Mouse (Mus musculus): ENCODE data around the gene Rnf157.
"Not testable (repeated sequence)": the region's sequence is repeated elsewhere in the genome, so short reads cannot be mapped to it uniquely, and the experiment has no call there.

The Rnf157 gene

DNA sequence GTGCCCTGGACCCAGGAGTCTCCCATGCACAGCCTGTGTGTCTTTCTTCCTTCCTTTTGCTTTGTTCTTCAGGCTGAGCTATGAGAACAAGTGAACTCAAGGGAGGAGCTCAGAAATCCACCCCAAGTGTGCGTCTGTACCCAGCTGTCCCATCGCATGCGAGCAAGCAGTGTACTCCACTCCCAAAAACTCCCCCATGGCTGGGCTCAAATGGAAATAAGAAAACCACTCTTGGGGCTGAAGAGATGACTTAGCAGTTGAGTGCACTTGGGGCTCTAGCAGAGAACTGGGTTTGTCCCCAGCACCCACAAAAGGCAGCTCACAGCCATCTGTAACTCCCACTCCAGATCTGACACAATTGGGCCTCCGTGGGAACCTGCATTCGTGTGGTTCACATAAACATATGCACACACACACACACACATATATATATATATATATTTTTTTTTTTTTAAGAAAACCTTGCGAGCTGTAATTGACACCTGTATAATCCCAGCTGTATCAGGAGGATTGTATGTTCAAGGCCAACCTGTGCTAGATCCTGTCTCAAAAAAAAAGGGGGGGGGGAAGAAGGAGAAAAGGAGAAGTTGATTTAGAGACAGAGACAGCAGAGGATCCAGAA lies 6.1 kb upstream of the Rnf157 start:
- in situ Hi-C loops (cut with MseI, MboI), result no loop called here

GRCm38 (mm10) chr11:116418194-116418840 lies 5.5 kb upstream of the Rnf157 start:
- in situ Hi-C loops (cut with MseI, MboI), result no loop called here

DNA sequence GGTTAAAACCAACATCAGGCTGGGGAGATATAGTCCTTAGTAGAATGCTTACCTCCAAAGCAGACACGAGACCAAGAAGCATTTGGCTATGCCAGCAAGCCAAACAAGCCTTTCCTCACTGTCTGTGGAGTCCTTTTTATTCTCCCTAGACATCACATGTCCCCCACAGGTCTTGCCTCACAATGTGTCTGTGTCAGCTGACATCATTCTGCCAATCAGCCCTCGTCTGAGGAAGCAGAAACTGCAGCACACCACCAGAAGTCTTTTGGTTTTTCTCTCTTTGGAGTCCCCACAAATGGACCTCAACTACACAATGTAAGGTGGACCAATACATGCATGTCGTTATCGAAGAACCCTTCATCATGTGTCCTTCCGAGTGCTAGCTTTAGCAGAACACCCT lies 4.2 kb upstream of the Rnf157 start:
- in situ Hi-C loops (cut with MseI, MboI), result no loop called here

- in situ Hi-C loops (cut with MseI, MboI), result no loop called here
These were observed 3.5 kb upstream of the Rnf157 start for GRCm38 (mm10) chr11:116416196-116416943.

- in situ Hi-C loops (cut with MseI, MboI), result no loop called here
These were observed 795 bp upstream of the Rnf157 start for GRCm38 (mm10) chr11:116413631-116414022.

DNA sequence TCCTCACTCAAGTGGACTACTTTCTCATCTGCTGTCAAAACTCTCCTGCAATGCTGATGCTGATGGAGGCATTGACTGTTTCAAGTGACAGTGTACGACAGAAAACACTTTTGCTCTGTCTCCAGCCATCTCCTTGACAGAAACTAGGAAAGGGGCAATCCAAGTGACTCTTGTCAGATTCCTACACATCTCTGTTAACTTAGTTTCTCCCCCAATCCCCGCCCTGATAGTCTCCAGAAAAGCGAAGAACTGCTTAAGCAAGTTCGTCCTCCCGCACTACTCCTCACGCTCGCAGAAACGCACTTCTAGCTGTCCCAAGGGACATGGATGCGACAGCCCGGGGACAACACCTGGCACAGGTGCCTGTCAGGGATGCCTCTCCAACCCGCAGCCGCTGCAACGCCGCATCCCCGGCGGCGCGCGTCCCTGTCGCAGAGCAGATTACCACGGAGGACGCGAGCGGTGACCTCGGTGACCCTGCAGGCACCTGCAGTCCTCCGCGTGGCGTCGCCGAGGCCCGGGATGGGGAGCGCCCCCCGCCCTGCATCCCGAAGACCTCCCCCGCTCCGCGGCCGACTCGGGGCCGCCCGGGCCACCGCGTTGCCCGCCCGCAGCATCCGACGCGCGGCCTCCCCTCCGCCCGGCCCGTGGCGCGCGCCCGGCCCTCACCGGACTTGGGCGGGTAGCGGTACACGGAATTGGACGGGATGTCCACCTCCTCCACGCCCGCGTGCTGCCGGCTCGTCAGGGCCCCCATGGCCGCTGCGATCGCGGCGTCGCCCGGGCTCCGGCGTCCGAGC lies 604 bp downstream of the Rnf157 start:
- in situ Hi-C loops (cut with MseI, MboI), result no loop called here

- in situ Hi-C loops (cut with MseI, MboI), result no loop called here
These were observed 1.2 kb downstream of the Rnf157 start for GRCm38 (mm10) chr11:116411582-116411981.

- in situ Hi-C loops (cut with MseI, MboI), result not testable (repeated sequence)
These were observed 2.4 kb downstream of the Rnf157 start for GRCm38 (mm10) chr11:116410415-116410814.

GRCm38 (mm10) chr11:116409008-116409407 lies 3.8 kb downstream of the Rnf157 start:
- in situ Hi-C loops (cut with MseI, MboI), result no loop called here

- in situ Hi-C loops (cut with MseI, MboI), result no loop called here
These were observed 6.6 kb downstream of the Rnf157 start for GRCm38 (mm10) chr11:116406231-116406728.

DNA sequence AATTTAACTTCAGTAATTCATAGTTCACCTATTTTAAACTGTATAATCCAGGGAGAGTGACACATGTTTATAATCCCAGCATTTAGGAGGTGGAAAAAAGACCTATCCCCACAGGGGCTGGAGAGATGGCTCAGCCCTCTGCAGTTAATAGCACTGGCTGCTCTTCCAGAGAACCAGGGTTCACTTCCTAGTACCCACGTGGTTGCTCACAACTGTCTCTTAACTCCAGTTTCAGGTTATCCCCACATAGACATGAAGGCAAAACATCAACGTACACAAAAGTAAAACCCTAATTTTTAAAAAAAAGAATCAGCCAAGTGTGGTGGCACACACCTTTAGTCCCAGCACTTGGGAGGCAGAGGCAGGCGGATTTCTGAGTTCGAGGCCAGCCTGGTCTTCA lies 7.2 kb downstream of the Rnf157 start:
- in situ Hi-C loops (cut with MseI, MboI), result no loop called here

GRCm38 (mm10) chr11:116400560-116400959 lies 12.3 kb downstream of the Rnf157 start:
- in situ Hi-C loops (cut with MseI, MboI), result no loop called here

- in situ Hi-C loops (cut with MseI, MboI), result no loop called here
These were observed 14.5 kb downstream of the Rnf157 start for GRCm38 (mm10) chr11:116398348-116398677.

- in situ Hi-C loops (cut with MseI, MboI), result no loop called here
These were observed 15.1 kb downstream of the Rnf157 start for GRCm38 (mm10) chr11:116397517-116398347.

DNA sequence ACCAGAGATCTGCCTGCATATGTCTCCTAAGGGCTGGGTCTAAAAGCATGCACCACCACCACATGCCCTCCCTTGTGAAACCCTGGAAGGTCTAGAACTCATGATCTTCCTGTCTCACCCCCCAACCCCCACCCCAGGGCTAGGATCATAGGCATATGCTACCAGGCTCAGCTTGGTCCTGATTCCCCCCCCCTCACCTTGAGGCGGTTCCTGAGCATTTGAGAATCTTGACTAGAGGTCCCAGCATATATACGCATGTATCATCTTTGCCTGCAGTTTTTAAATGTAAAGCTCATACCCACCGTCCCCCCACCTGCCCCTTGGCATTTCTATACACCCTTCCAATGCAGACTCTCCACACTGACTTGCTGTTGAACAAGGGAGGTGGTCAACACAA lies 15.9 kb downstream of the Rnf157 start:
- in situ Hi-C loops (cut with MseI, MboI), result no loop called here

- in situ Hi-C loops (cut with MseI, MboI), result no loop called here
These were observed 16.4 kb downstream of the Rnf157 start for GRCm38 (mm10) chr11:116396276-116396933.

- in situ Hi-C loops (cut with MseI, MboI), result no loop called here
These were observed 18.1 kb downstream of the Rnf157 start for GRCm38 (mm10) chr11:116394769-116395168.

DNA sequence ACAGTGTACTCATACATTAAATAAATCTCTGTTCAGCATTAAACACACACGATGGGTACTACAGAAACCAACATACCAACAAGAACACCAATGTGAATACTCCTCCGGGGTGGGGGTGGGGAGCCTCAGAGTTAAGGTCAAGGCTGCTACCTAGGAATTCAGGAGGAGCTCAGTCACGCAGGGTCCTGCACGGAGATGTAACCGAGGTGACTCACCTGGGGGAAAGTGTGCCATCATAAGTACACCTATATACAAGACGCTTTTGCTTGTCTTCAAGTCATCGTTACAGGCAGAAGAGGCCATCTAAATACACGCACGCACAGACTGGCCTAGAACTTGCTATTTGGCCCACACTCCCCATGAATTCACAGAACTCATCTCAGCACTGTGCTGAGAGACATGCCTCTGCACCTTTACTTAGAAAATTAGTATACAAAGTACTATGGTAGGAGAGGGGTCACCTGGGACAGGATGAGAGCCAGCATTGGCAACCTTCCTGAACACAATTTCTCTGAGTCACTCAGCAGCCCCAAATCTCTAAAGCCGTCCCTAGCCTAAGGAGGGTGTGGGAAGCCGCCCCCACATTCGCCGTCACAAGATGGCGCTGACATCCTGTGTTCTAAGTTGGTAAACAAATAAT lies 23.9 kb downstream of the Rnf157 start:
- in situ Hi-C loops (cut with MseI, MboI), result no loop called here

DNA sequence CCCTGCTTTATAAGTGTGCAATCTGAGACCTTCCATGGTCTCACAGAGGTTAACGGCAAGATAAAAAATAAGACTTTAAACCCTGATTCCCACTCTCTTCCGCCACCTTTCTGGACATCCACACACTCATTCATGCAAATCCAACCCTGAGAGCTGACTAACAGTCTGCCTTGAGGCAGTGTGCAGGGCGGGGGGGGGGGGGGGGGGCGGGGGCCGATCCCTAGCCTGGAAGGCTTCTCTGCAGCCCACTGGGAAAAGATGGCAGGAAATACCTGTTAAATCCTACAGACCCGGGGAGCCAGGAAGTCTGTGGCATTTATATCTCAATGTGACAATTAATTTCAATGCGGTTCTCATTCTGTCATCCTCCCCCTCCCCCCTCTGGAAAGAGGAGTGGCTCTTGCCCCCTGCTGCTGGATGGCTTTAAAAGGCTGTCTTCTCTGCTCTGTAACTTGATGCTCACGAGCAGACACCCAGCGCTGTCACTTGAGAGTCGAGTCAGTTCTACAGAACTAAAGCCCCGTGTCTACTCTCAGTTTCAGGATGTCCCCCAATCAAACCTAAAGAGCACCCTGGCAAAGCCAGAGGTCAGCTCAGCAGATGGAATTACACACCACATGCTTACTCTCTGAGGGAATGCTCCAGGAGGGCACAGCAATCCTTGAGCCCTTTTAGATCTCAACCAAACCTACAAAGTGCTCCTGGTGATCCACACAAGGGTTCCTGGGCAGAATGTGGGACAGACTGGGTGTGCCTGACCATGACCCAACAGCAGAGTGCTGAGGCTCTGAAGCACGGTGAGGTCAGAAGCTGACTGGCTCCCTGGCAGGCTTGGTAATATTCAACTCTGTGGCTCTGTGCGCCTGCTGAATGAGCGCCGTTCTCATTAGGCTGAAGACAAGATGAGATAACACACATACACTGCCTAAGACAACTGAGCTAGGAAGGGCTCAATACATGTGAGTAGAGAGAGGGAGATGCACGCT lies 25.5 kb downstream of the Rnf157 start:
- in situ Hi-C loops (cut with MseI, MboI), result no loop called here
